Mouse (Mus musculus) midbrain, embryonic 10.5 days (tissue): Measurements from ENCODE around the gene Mpped2. TPM values are rescaled to one million over a fixed set of nuclear protein-coding genes. Genes with fewer than 3 reads are reported as not detected.

Source experiments
- DNase-seq: peaks from one replicate; pipeline ENCODE4 v3.0.0-alpha.2; 2017; ENCODE audit warnings: low spot score
- H3K27ac ChIP-seq: fragments of 300-500 bp; sonication (generic); replicated peaks from 2 replicates; pipeline ENCODE4 v1.5.1; 2016; ENCODE audit warnings: mild to moderate bottlenecking
- H3K27me3 ChIP-seq: fragments of 300-500 bp; sonication (generic); 2 replicates; pipeline ENCODE4 v1.6.1; 2016; ENCODE audit warnings: low read depth, mild to moderate bottlenecking; ENCODE audit not compliant: poor library complexity, severe bottlenecking
- H3K36me3 ChIP-seq: fragments of 300-500 bp; sonication (generic); 2 replicates; pipeline ENCODE4 v1.6.1; 2016; ENCODE audit warnings: mild to moderate bottlenecking, moderate library complexity
- H3K4me1 ChIP-seq: fragments of 300-500 bp; sonication (generic); 2 replicates; pipeline ENCODE4 v1.6.1; 2016
- H3K4me3 ChIP-seq: fragments of 300-500 bp; sonication (generic); 2 replicates; pipeline ENCODE4 v1.5.1; 2016; ENCODE audit warnings: mild to moderate bottlenecking, moderate library complexity
- H3K9me3 ChIP-seq: fragments of 300-500 bp; sonication (generic); replicated peaks from 2 replicates; pipeline ENCODE4 v1.6.1; 2016; ENCODE audit warnings: mild to moderate bottlenecking
- WGBS: fragments of 180-500 bp; shearing (Covaris S2); methylation state at CpG from one replicate; pipeline ENCODE4 v1.1.7; 2016; 5-methylcytosine and 5-hydroxymethylcytosine counted together
- polyA plus RNA-seq: library from polyadenylated mRNA; unstranded; fragments of >200 nt; fragmentation: Nextera tagmentation; extraction: Ambion mirVana; gene quantifications from 2 replicates; pipeline ENCODE4 v1.2.1, GENCODE M21; 2016

The Mpped2 gene
- polyA plus RNA-seq, 1 experiment from 2014 or later = 29.8 TPM

- 86% methylated on average over 5 of the region's 5 CpGs for WGBS
These were observed 42.1 kb downstream of the Mpped2 start for GRCm38 (mm10) chr2:106735211-106735610.

GRCm38 (mm10) chr2:106735792-106736359, 42.8 kb downstream of the Mpped2 start:
- peaks cover 36% of the 10 kb centered on the region for H3K4me1 ChIP-seq
- H3K27me3 ChIP-seq = no peaks in the 10 kb centered on the region; the same call in 1 of the 2 replicates
- no peaks in the 10 kb centered on the region for H3K9me3 ChIP-seq
- DNase-seq = no peak
- H3K36me3 ChIP-seq = 0 out of 2 replicates have a peak, but pooled peaks cover 2% of the 10 kb centered on the region
- no peak overlapping the region for H3K4me3 ChIP-seq
- WGBS = 76% methylated on average over 15 of the region's 15 CpGs
- peak overlapping the region; percentile 57; the same call in 1 of the 2 replicates for H3K27ac ChIP-seq

More at GRCm38 (mm10) chr2:106735211-106735610, 42.1 kb downstream of the Mpped2 start:
- DNase-seq = no peak
- Histone ChIP-seq H3K27ac (0 out of 2 replicates have a peak overlapping the region, but pooled peaks have one; percentile 9), H3K27me3 (no peaks in the 10 kb centered on the region), H3K4me1 (peaks cover 43% of the 10 kb centered on the region), H3K9me3 (no peaks in the 10 kb centered on the region), H3K36me3 (0 out of 2 replicates have a peak, but pooled peaks cover 2% of the 10 kb centered on the region), H3K4me3 (no peak overlapping the region)

- no peak overlapping the region for H3K4me3 ChIP-seq
- peaks cover 18% of the 10 kb centered on the region for H3K4me1 ChIP-seq
- no peaks in the 10 kb centered on the region for H3K9me3 ChIP-seq
- no peak for DNase-seq
- 0 out of 2 replicates have a peak, but pooled peaks cover 2% of the 10 kb centered on the region for H3K36me3 ChIP-seq
- WGBS = 90% methylated on average over 5 of the region's 5 CpGs
- H3K27ac ChIP-seq = no peak overlapping the region
- H3K27me3 ChIP-seq = no peaks in the 10 kb centered on the region; the same call in 1 of the 2 replicates
These were observed 45.9 kb downstream of the Mpped2 start for GRCm38 (mm10) chr2:106738951-106739350.

GRCm38 (mm10) chr2:106744086-106744485, 51.0 kb downstream of the Mpped2 start:
- DNase-seq = no peak
- Histone ChIP-seq H3K4me1 (no peaks in the 10 kb centered on the region), H3K27me3 (peaks cover 4% of the 10 kb centered on the region), H3K27ac (no peak overlapping the region), H3K36me3 (no peaks in the 10 kb centered on the region), H3K4me3 (no peak overlapping the region), H3K9me3 (no peaks in the 10 kb centered on the region)
- 92% methylated on average over 4 of the region's 4 CpGs for WGBS

GRCm38 (mm10) chr2:106744601-106745000, 51.5 kb downstream of the Mpped2 start:
- 68% methylated on average over 14 of the region's 14 CpGs for WGBS

GRCm38 (mm10) chr2:106745364-106745763, 52.3 kb downstream of the Mpped2 start:
- no peak overlapping the region for H3K27ac ChIP-seq
- peaks cover 6% of the 10 kb centered on the region for H3K4me1 ChIP-seq
- peaks cover 12% of the 10 kb centered on the region for H3K27me3 ChIP-seq
- H3K9me3 ChIP-seq = no peaks in the 10 kb centered on the region
- no peak overlapping the region for H3K4me3 ChIP-seq
- DNase-seq = no peak
- no peaks in the 10 kb centered on the region for H3K36me3 ChIP-seq
- 89% methylated on average over 1 of the region's 1 CpGs for WGBS

More at GRCm38 (mm10) chr2:106744601-106745000, 51.5 kb downstream of the Mpped2 start:
- no peak overlapping the region for H3K4me3 ChIP-seq
- H3K4me1 ChIP-seq = no peaks in the 10 kb centered on the region
- peaks cover 6% of the 10 kb centered on the region for H3K27me3 ChIP-seq
- peak; percentile 23 for DNase-seq
- no peaks in the 10 kb centered on the region for H3K9me3 ChIP-seq
- no peak overlapping the region for H3K27ac ChIP-seq
- no peaks in the 10 kb centered on the region for H3K36me3 ChIP-seq

DNA sequence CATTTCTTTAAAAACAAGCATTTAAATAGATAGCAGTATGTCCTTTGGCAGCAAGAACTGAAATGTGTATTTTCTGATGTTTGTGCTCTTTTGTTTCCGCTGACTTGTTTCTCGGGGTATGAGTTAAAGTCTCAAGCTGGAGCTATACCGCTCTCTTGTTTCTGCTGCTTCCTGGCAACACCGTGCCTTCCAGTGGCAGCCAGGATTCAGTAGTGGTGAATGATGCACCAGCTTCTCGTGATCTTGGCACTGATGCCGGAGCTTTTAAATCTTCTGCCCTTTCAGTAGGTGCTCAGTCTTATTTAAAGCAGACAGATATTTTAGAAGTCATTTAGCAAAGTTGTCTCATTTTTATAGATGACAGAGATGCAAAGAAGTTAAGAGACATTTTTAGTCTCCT, 53.1 kb downstream of the Mpped2 start:
- no peak for DNase-seq
- H3K27ac ChIP-seq = no peak overlapping the region
- H3K36me3 ChIP-seq = no peaks in the 10 kb centered on the region
- H3K9me3 ChIP-seq = no peaks in the 10 kb centered on the region
- H3K27me3 ChIP-seq = peaks cover 12% of the 10 kb centered on the region
- no peak overlapping the region for H3K4me3 ChIP-seq
- H3K4me1 ChIP-seq = peaks cover 14% of the 10 kb centered on the region
- WGBS = 87% methylated on average over 6 of the region's 6 CpGs

DNA sequence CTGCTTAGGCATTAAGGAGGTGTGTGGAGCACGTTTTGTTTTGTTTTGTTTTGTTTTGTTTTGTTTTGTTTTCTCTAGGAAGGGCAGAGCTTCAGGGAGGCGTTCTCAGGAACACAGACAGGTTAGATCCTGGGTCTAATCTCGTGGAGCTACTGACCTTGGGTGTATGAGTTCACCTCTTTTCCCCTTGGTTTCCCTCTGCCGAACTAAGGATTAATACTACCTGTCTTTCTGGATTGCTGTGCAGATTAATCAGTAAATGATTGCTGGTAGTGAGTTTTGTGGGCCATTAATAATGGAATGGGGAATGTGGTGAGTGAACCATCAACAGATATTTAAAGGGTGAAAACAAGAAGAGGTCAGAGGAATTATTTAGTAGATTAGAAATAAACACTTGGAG, 53.8 kb downstream of the Mpped2 start:
- 77% methylated on average over 4 of the region's 4 CpGs for WGBS
- peaks cover 13% of the 10 kb centered on the region for H3K27me3 ChIP-seq

DNA sequence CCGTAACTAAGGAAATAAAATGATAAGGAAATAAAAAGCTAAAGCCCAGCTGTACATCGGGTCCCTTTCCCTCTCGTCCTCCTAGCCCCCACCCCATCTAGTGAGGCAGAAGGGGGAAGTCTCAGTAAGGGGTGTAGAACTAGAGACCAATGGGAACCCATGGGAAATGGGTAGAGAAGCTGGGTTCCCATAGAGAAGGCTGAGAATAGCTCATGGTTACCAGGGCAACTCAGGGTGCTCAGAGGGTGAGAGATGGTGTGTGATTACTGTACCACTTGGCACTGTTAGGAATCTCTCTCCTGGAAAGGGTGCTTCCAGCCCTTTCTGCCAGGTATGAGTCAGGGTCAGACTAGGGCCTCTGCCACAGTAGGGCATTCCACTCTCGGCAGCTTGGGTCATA, 54.3 kb downstream of the Mpped2 start:
- Histone ChIP-seq H3K27me3 (peaks cover 17% of the 10 kb centered on the region), H3K27ac (no peak overlapping the region), H3K9me3 (no peaks in the 10 kb centered on the region), H3K4me3 (no peak overlapping the region), H3K4me1 (peaks cover 16% of the 10 kb centered on the region), H3K36me3 (no peaks in the 10 kb centered on the region)
- 96% methylated on average over 4 of the region's 4 CpGs for WGBS
- no peak for DNase-seq

More for the DNA sequence above, 53.8 kb downstream of the Mpped2 start:
- Histone ChIP-seq H3K4me3 (no peak overlapping the region), H3K4me1 (peaks cover 16% of the 10 kb centered on the region), H3K27ac (no peak overlapping the region), H3K36me3 (no peaks in the 10 kb centered on the region), H3K9me3 (no peaks in the 10 kb centered on the region)
- DNase-seq = no peak

- Histone ChIP-seq H3K36me3 (no peaks in the 10 kb centered on the region), H3K4me1 (peaks cover 19% of the 10 kb centered on the region), H3K27me3 (peaks cover 31% of the 10 kb centered on the region), H3K9me3 (no peaks in the 10 kb centered on the region), H3K27ac (no peak overlapping the region), H3K4me3 (no peak overlapping the region)
- DNase-seq = no peak
- WGBS = 38% methylated on average over 3 of the region's 3 CpGs
These were observed 57.8 kb downstream of the Mpped2 start for GRCm38 (mm10) chr2:106750878-106751277.

- peaks cover 31% of the 10 kb centered on the region for H3K4me1 ChIP-seq
- H3K9me3 ChIP-seq = no peaks in the 10 kb centered on the region
- peaks cover 31% of the 10 kb centered on the region for H3K27me3 ChIP-seq
- no peak overlapping the region for H3K27ac ChIP-seq
- WGBS = 83% methylated on average over 5 of the region's 5 CpGs
- no peak overlapping the region for H3K4me3 ChIP-seq
- no peaks in the 10 kb centered on the region for H3K36me3 ChIP-seq
- no peak for DNase-seq
These were observed 60.6 kb downstream of the Mpped2 start for GRCm38 (mm10) chr2:106753703-106754102.

DNA sequence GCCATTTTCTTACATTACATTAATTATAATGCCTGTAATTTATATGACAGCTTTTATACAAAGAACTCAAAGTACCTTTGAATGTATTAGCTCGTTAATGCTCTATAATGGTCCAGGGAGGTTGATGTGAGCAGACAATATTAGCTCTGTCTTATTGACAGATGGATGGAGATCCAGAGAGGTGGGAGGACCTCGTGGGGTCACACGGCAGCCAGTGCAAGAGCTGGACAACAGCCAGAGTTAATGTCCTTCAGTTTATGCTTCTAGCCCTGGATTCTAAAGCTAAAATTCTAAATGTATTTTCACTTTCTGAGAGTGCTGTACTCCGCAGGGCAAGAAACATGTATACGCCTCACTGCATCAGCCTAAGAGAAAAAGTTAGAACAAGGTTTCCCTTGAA, 61.6 kb downstream of the Mpped2 start:
- Histone ChIP-seq H3K27ac (no peak overlapping the region), H3K9me3 (no peaks in the 10 kb centered on the region), H3K4me1 (peaks cover 31% of the 10 kb centered on the region), H3K27me3 (peaks cover 29% of the 10 kb centered on the region), H3K36me3 (no peaks in the 10 kb centered on the region), H3K4me3 (no peak overlapping the region)
- DNase-seq = no peak
- 88% methylated on average over 5 of the region's 5 CpGs for WGBS

DNA sequence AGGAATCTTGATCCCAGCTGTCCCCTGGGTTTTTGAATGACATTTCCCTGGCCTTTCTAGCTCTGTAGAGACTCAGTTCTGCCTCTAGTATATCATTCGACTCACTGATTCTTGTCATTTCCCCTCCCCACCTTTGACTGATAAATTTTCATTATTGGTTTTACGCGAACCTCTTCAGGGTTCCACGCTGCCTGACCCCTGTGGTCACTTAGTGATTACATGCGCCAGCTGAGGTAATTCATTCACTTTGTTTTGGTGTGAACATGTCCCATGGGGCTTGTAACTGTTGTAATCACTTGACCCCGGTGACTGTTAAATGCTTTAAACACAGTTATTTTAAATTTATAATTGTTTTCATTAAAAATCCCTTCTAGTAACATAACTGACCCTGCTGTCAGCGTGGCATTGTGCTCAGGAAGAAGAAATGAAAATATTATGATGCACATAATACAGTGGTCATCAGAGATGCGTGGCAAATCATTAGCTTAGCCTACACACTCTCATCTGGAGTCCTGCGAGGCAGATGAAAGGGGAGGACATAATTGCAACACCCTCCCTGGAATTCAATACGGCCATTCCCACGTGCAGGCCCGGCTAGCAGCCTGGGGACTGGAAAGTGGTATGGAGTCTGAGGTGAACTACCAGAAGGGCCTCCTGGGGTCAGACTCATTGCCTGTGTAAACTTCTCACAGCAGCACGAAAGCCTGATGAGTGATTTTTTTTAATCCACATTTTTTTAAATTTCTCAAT, 63.5 kb downstream of the Mpped2 start:
- Histone ChIP-seq H3K27me3 (peaks cover 32% of the 10 kb centered on the region), H3K9me3 (no peaks in the 10 kb centered on the region), H3K27ac (no peak overlapping the region), H3K36me3 (no peaks in the 10 kb centered on the region), H3K4me3 (no peak overlapping the region), H3K4me1 (peaks cover 15% of the 10 kb centered on the region)
- WGBS = 51% methylated on average over 13 of the region's 13 CpGs
- DNase-seq = no peak
